Mouse (Mus musculus): Measurements from ENCODE around the gene Duox1. TPM values are rescaled to one million over a fixed set of nuclear protein-coding genes. Genes with fewer than 3 reads are reported as not detected.

Duox1 gene
- polyA plus RNA-seq (2015; fragmentation: Nextera tagmentation; extraction: Ambion mirVana): 1.0 and 2.0 TPM in 2 replicates

GRCm38 (mm10) chr2:122315372-122315771 is at the start of gene Duox1:
Gene Duox1 (plus strand): TSS chr2:122315672.
- peaks cover 37% of the 10 kb centered on the region for H3K27me3 ChIP-seq (replicated peaks)
- no peaks in the 10 kb centered on the region for H3K36me3 ChIP-seq
- 85% methylated on average over 7 of the region's 7 CpGs for WGBS
- peaks cover 13% of the 10 kb centered on the region for H3K4me1 ChIP-seq
- no peak within 1 kb of the TSS for H3K4me2 ChIP-seq
- no peaks in the 10 kb centered on the region for H3K9me3 ChIP-seq
- H3K4me3 ChIP-seq (replicated peaks): no peak within 1 kb of the TSS
- no peak for ATAC-seq (ENCODE audit: insufficient read depth, low FRiP score, low read depth)
- H3K27ac ChIP-seq: no peak within 1 kb of the TSS
- no peak within 1 kb of the TSS for H3K9ac ChIP-seq

GRCm38 (mm10) chr2:122266407-122267193 is 48.9 kb upstream of the Duox1 start:
- no peaks in the 10 kb centered on the region for H3K27me3 ChIP-seq (replicated peaks)
- ATAC-seq (ENCODE audit: insufficient read depth, low FRiP score, low read depth): peak; percentile 86
- H3K9ac ChIP-seq: no peak overlapping the region
- 82% methylated on average over 7 of the region's 7 CpGs for WGBS
- no peaks in the 10 kb centered on the region for H3K4me1 ChIP-seq
- H3K4me2 ChIP-seq: no peak overlapping the region
- H3K36me3 ChIP-seq: no peaks in the 10 kb centered on the region
- H3K9me3 ChIP-seq: no peaks in the 10 kb centered on the region
- H3K4me3 ChIP-seq (replicated peaks): no peak overlapping the region
- H3K27ac ChIP-seq: peak overlapping the region; percentile 59

GRCm38 (mm10) chr2:122278769-122279168 is 36.7 kb upstream of the Duox1 start:
- no peak for ATAC-seq (ENCODE audit: insufficient read depth, low FRiP score, low read depth)
- H3K4me1 ChIP-seq: no peaks in the 10 kb centered on the region
- no peaks in the 10 kb centered on the region for H3K9me3 ChIP-seq
- H3K9ac ChIP-seq: no peak overlapping the region
- no peaks in the 10 kb centered on the region for H3K36me3 ChIP-seq
- no peaks in the 10 kb centered on the region for H3K27me3 ChIP-seq (replicated peaks)
- no peak overlapping the region for H3K4me2 ChIP-seq
- no peak overlapping the region for H3K27ac ChIP-seq
- WGBS: 67% methylated on average over 3 of the region's 3 CpGs
- H3K4me3 ChIP-seq (replicated peaks): no peak overlapping the region

GRCm38 (mm10) chr2:122284091-122284490 is 31.4 kb upstream of the Duox1 start:
- H3K27ac ChIP-seq: no peak overlapping the region
- H3K4me2 ChIP-seq: no peak overlapping the region
- no peaks in the 10 kb centered on the region for H3K4me1 ChIP-seq
- H3K4me3 ChIP-seq (replicated peaks): no peak overlapping the region
- no peaks in the 10 kb centered on the region for H3K27me3 ChIP-seq (replicated peaks)
- H3K36me3 ChIP-seq: no peaks in the 10 kb centered on the region
- no peak for ATAC-seq (ENCODE audit: insufficient read depth, low FRiP score, low read depth)
- H3K9ac ChIP-seq: no peak overlapping the region
- no peaks in the 10 kb centered on the region for H3K9me3 ChIP-seq
- 61% methylated on average over 9 of the region's 9 CpGs for WGBS

DNA sequence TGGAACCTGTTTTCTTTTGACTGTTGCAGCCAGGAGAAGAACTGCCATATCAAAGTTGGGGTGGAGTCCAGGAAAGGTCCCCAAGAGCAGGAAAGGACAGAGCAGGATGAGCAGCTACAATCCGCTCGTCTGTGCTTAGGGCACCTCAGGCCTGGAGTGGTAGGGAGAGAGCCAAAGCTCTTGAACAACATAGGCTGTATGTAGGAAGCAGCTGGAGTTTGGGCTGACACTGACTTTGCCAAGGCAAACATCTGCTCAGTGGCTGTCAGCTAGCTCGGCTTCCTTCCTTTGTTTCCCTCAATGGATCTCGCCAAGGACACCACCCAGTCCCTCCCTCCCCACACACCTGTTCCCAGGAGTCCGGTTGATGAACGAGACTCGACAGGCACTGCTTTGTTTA is 29.3 kb upstream of the Duox1 start:
- Histone ChIP-seq H3K36me3 (no peaks in the 10 kb centered on the region), H3K27ac (no peak overlapping the region), H3K9ac (no peak overlapping the region), H3K4me2 (no peak overlapping the region), H3K4me3 (replicated peaks) (no peak overlapping the region), H3K27me3 (replicated peaks) (no peaks in the 10 kb centered on the region), H3K9me3 (no peaks in the 10 kb centered on the region), H3K4me1 (no peaks in the 10 kb centered on the region)
- no peak for ATAC-seq (ENCODE audit: insufficient read depth, low FRiP score, low read depth)
- WGBS: 49% methylated on average over 7 of the region's 7 CpGs

- H3K27ac ChIP-seq: no peak overlapping the region
- H3K27me3 ChIP-seq (replicated peaks): peaks cover 53% of the 10 kb centered on the region
- peaks cover 23% of the 10 kb centered on the region for H3K4me1 ChIP-seq
- no peak for ATAC-seq (ENCODE audit: insufficient read depth, low FRiP score, low read depth)
- no peaks in the 10 kb centered on the region for H3K36me3 ChIP-seq
- no peak overlapping the region for H3K9ac ChIP-seq
- H3K4me3 ChIP-seq (replicated peaks): no peak overlapping the region
- H3K9me3 ChIP-seq: no peaks in the 10 kb centered on the region
- H3K4me2 ChIP-seq: no peak overlapping the region
- WGBS: 11% methylated on average over 7 of the region's 7 CpGs
Observed at GRCm38 (mm10) chr2:122294916-122295315, 20.6 kb upstream of the Duox1 start.

- peak overlapping the region; percentile 44 for H3K4me2 ChIP-seq
- H3K27me3 ChIP-seq (replicated peaks): peaks cover 77% of the 10 kb centered on the region
- 1% methylated on average over 35 of the region's 35 CpGs for WGBS
- H3K9ac ChIP-seq: no peak overlapping the region
- peaks cover 35% of the 10 kb centered on the region for H3K4me1 ChIP-seq
- no peaks in the 10 kb centered on the region for H3K9me3 ChIP-seq
- no peak overlapping the region for H3K27ac ChIP-seq
- H3K4me3 ChIP-seq (replicated peaks): peak overlapping the region; percentile 4
- ATAC-seq (ENCODE audit: insufficient read depth, low FRiP score, low read depth): no peak
- no peaks in the 10 kb centered on the region for H3K36me3 ChIP-seq
Observed at GRCm38 (mm10) chr2:122297271-122298095, 18.0 kb upstream of the Duox1 start.

DNA sequence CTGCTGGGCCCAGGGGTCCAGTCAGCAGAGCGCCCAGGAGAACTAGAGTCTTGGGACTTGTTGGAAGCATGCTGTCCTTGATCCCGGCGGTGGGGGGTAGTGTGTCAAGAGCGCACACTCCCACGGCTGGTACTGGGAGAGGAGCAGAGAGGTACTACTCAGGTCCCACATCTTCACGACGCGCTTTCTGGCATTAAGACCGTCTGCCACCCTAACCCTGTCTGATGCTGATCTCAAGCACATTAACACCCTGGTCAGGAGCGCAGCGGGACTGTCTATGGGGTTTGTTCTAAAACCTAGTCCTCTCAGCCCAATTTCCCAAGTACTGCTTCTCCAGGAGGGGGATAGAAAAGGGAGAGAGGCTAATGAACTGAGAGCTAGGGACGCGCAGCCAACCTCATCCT is 17.4 kb upstream of the Duox1 start, which contains the start of gene Duox2:
Gene Duox2, minus strand, starts transcription at position 354 of the 404 bp plus-strand sequence.
- ATAC-seq (ENCODE audit: insufficient read depth, low FRiP score, low read depth): no peak
- 3% methylated on average over 13 of the region's 13 CpGs for WGBS

GRCm38 (mm10) chr2:122298596-122299490 is 16.6 kb upstream of the Duox1 start, which contains the start of gene Duoxa2:
Gene Duoxa2 (plus strand): TSS chr2:122298900.
- Histone ChIP-seq H3K9me3 (no peaks in the 10 kb centered on the region), H3K4me3 (replicated peaks) (peak within 1 kb of the TSS; percentile 27), H3K9ac (no peak within 1 kb of the TSS), H3K27me3 (replicated peaks) (peaks cover 90% of the 10 kb centered on the region), H3K36me3 (no peaks in the 10 kb centered on the region), H3K4me2 (peak within 1 kb of the TSS; percentile 57), H3K27ac (no peak within 1 kb of the TSS), H3K4me1 (peaks cover 35% of the 10 kb centered on the region)
- 1% methylated on average over 43 of the region's 43 CpGs for WGBS
- ATAC-seq (ENCODE audit: insufficient read depth, low FRiP score, low read depth): no peak; the same call in 1 of the 2 replicates

More for the DNA sequence above, 17.4 kb upstream of the Duox1 start, which contains the start of gene Duox2:
- Histone ChIP-seq H3K4me3 (replicated peaks) (peak within 1 kb of the TSS; percentile 27), H3K4me1 (peaks cover 35% of the 10 kb centered on the region), H3K9ac (no peak within 1 kb of the TSS), H3K27ac (no peak within 1 kb of the TSS), H3K27me3 (replicated peaks) (peaks cover 83% of the 10 kb centered on the region), H3K36me3 (no peaks in the 10 kb centered on the region), H3K9me3 (no peaks in the 10 kb centered on the region), H3K4me2 (peak within 1 kb of the TSS; percentile 57)

DNA sequence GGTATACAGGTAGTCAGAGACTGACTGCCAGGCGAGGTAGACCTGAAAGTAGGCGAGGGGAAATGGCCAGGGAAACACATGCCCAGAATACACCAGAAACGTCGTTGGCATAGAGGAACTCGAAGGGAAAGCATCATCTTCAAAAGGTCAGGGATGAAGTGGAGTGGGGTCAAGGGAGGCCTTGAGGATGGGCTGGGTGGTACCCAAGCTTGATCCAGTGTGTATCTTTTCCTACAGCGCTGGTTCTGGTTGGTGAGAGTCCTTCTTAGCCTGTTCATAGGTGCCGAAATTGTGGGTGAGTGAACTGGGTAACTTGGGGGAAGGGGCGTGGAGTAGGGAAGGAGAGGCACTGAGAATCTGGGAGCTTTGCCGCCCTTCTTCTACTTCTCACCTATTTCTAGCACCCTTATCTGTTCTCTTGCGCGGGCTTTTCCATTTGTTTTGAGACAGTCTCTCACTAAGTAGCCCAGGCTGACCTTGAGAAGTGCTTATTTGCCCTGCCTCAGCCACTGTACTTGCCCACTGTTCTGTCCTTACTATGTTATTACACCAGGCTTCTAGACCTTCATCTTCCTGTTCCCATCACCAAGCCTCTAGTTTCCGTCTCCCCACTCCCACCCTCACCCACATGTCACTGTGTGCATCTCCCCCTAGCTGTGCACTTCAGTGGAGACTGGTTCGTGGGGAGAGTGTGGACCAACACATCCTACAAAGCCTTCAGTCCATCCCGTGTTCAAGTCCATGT is 15.4 kb upstream of the Duox1 start:
- H3K27me3 ChIP-seq (replicated peaks): peaks cover 93% of the 10 kb centered on the region
- peaks cover 32% of the 10 kb centered on the region for H3K4me1 ChIP-seq
- 15% methylated on average over 14 of the region's 14 CpGs for WGBS
- no peak for ATAC-seq (ENCODE audit: insufficient read depth, low FRiP score, low read depth)
- H3K36me3 ChIP-seq: no peaks in the 10 kb centered on the region
- no peak overlapping the region for H3K4me2 ChIP-seq
- H3K9ac ChIP-seq: no peak overlapping the region
- no peaks in the 10 kb centered on the region for H3K9me3 ChIP-seq
- no peak overlapping the region for H3K27ac ChIP-seq
- H3K4me3 ChIP-seq (replicated peaks): 0 out of 2 replicates have a peak overlapping the region, but pooled peaks have one; percentile 30

DNA sequence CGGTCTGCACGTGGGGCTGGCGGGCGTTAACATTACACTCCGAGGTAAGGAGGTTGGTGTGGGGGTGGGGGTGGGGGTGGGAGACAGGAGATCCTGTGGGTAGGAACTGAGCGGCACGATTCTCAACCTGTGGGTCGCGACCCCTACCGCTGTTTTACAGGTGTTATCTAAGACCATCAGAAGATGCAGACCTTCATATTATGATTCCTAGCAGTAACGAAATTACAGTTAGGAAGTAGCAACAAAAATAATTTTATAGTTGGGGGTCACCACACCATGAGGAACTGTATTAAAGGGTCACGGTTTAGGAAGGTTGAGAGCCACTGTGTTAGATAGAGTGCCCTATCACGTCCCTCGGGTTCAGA is 14.8 kb upstream of the Duox1 start:
- no peak for ATAC-seq (ENCODE audit: insufficient read depth, low FRiP score, low read depth)
- Histone ChIP-seq H3K27ac (no peak overlapping the region), H3K4me2 (peak overlapping the region; percentile 66; the same call in 1 of the 2 replicates), H3K9me3 (no peaks in the 10 kb centered on the region), H3K4me3 (replicated peaks) (peak overlapping the region; percentile 30; the same call in 1 of the 2 replicates), H3K4me1 (peaks cover 32% of the 10 kb centered on the region), H3K27me3 (replicated peaks) (peaks cover 92% of the 10 kb centered on the region), H3K36me3 (no peaks in the 10 kb centered on the region), H3K9ac (no peak overlapping the region)
- WGBS: 6% methylated on average over 14 of the region's 14 CpGs
